Comparison of ENCODE assay signal across 8 mouse cellular contexts in the genomic region with DNA sequence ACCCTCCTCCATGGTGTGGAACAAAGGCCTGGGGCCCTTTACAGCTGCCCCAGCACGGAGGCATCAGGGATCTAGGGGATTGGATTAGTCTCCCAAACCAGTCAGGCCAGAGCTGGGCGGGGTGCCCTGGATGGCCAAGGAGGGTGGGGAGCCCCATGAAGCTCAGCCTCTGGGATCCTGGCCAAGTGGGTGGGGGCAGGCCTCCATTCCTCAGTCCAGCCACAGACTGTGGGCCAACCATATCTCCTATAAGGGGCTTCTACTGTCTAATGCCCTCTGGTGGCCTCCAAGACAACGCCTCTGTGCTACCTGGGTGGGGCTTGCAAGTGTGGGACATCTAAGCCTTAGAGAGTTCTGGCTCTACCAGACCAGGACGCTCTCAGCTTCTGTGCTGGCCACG. TPM values are rescaled to one million over a fixed set of nuclear protein-coding genes. Genes with fewer than 3 reads are reported as not detected.
A peak's percentile ranks its signal among the peaks of the same experiment; 100 is the strongest.
DNase-seq lines count a peak whose midpoint lies in the region; ATAC-seq and TF ChIP-seq lines count a peak whose summit lies in the region.
"Had no signal": no experiment of that assay in that cellular context is flagged by ENCODE, and none has a peak within 500 bp of the region (broad histone marks: within the 10 kb centered on the region; RNA-seq: fewer than 3 reads in every experiment).

No protein-coding gene starts in this region.

- H3K36me3 ChIP-seq in limb, embryonic 13.5 days = peaks cover 15% of the 10 kb centered on the region
- H3K36me3 ChIP-seq in limb, embryonic 10.5 days = peaks cover 8% of the 10 kb centered on the region; the same call in 1 of the 2 replicates
- no peaks in the 10 kb centered on the region for H3K36me3 ChIP-seq in embryonic facial prominence, embryonic 14.5 days (ENCODE audit: control insufficient read depth, insufficient read depth, low read length)
- peaks cover 18% of the 10 kb centered on the region; the same call in 1 of the 2 replicates for H3K36me3 ChIP-seq in hindbrain, postnatal 0 days (ENCODE audit: insufficient read depth, low read length)
- H3K36me3 ChIP-seq in stomach, embryonic 14.5 days (ENCODE audit: control insufficient read depth, insufficient read depth, low read length) = peaks cover 6% of the 10 kb centered on the region

- H3K4me1 ChIP-seq in limb, embryonic 13.5 days = peaks cover 21% of the 10 kb centered on the region
- peaks cover 17% of the 10 kb centered on the region for H3K4me1 ChIP-seq in limb, embryonic 10.5 days
- peaks cover 10% of the 10 kb centered on the region; the same call in 1 of the 2 replicates for H3K4me1 ChIP-seq in embryonic facial prominence, embryonic 14.5 days (ENCODE audit: control insufficient read depth, insufficient read depth, low read length)
- peaks cover 17% of the 10 kb centered on the region for H3K4me1 ChIP-seq in hindbrain, postnatal 0 days (ENCODE audit: insufficient read depth, low read length)
- peaks cover 17% of the 10 kb centered on the region for H3K4me1 ChIP-seq in stomach, embryonic 14.5 days (ENCODE audit: control insufficient read depth, insufficient read depth, low read length)

- WGBS in limb, embryonic 13.5 days = 73% methylated on average over 5 of the region's 5 CpGs
- whole genome bisulfite sequencing in limb, embryonic 10.5 days = 81% methylated on average over 5 of the region's 5 CpGs
- WGBS in embryonic facial prominence, embryonic 14.5 days = 71% methylated on average over 5 of the region's 5 CpGs
- 78% methylated on average over 5 of the region's 5 CpGs for WGBS in hindbrain, postnatal 0 days
- WGBS in stomach, embryonic 14.5 days = 58% methylated on average over 5 of the region's 5 CpGs

- ATAC-seq in limb, embryonic 13.5 days (ENCODE audit: low FRiP score, low read depth) = no peak
- peak; percentile 1; the same call in 1 of the 2 replicates for ATAC-seq in embryonic facial prominence, embryonic 14.5 days (ENCODE audit: low read depth)
- no peak for ATAC-seq in hindbrain, postnatal 0 days
- peak; percentile 42 for ATAC-seq in stomach, embryonic 14.5 days (ENCODE audit: insufficient number of reproducible peaks, insufficient read depth, low FRiP score, low read depth)

- no peak overlapping the region for H3K9ac ChIP-seq in limb, embryonic 13.5 days
- no peak overlapping the region for H3K9ac ChIP-seq in embryonic facial prominence, embryonic 14.5 days (ENCODE audit: low read depth, low read length)
- H3K9ac ChIP-seq in hindbrain, postnatal 0 days (replicated peaks; ENCODE audit: low read length) = 0 out of 2 replicates have a peak overlapping the region, but pooled peaks have one; percentile 70
- H3K9ac ChIP-seq in stomach, embryonic 14.5 days (replicated peaks; ENCODE audit: low read depth, low read length) = no peak overlapping the region

- H3K27me3 ChIP-seq in limb, embryonic 13.5 days = no peaks in the 10 kb centered on the region
- H3K27me3 ChIP-seq in limb, embryonic 10.5 days (ENCODE audit: low read depth, poor library complexity, severe bottlenecking) = no peaks in the 10 kb centered on the region
- H3K27me3 ChIP-seq in embryonic facial prominence, embryonic 14.5 days (replicated peaks; ENCODE audit: control insufficient read depth, insufficient read depth, low read length) = no peaks in the 10 kb centered on the region
- no peaks in the 10 kb centered on the region for H3K27me3 ChIP-seq in hindbrain, postnatal 0 days (ENCODE audit: insufficient read depth, low read length)
- no peaks in the 10 kb centered on the region for H3K27me3 ChIP-seq in stomach, embryonic 14.5 days (ENCODE audit: control insufficient read depth, insufficient read depth, low read length)

- no peak for DNase-seq in limb, embryonic 10.5 days (ENCODE audit: low spot score)
- DNase-seq in embryonic facial prominence, embryonic 14.5 days (ENCODE audit: low spot score) = peak; percentile 71
- DNase-seq in hindbrain, postnatal 0 days (ENCODE audit: low spot score) = no peak
- DNase-seq in layer of hippocampus, postnatal 10 days (ENCODE audit: low spot score in 2 of 2) = no peak
- no peak for DNase-seq in MN1 (ENCODE audit: low spot score)

- no peak overlapping the region for H3K27ac ChIP-seq in limb, embryonic 13.5 days
- H3K27ac ChIP-seq in limb, embryonic 10.5 days = no peak overlapping the region
- no peak overlapping the region for H3K27ac ChIP-seq in embryonic facial prominence, embryonic 14.5 days (replicated peaks; ENCODE audit: low read depth, low read length)
- H3K27ac ChIP-seq in hindbrain, postnatal 0 days = peak overlapping the region; percentile 45; the same call in 1 of the 2 replicates
- H3K27ac ChIP-seq in stomach, embryonic 14.5 days (ENCODE audit: low read length) = no peak overlapping the region

- 0 out of 2 replicates have a peak overlapping the region, but pooled peaks have one; percentile 87 for H3K4me2 ChIP-seq in limb, embryonic 13.5 days (replicated peaks)
- no peak overlapping the region for H3K4me2 ChIP-seq in embryonic facial prominence, embryonic 14.5 days (ENCODE audit: low read depth, low read length)
- no peak overlapping the region for H3K4me2 ChIP-seq in hindbrain, postnatal 0 days (ENCODE audit: low read depth, low read length)
- H3K4me2 ChIP-seq in stomach, embryonic 14.5 days (replicated peaks; ENCODE audit: low read depth, low read length) = no peak overlapping the region

- no peak overlapping the region for H3K4me3 ChIP-seq in limb, embryonic 13.5 days
- H3K4me3 ChIP-seq in limb, embryonic 10.5 days = no peak overlapping the region
- no peak overlapping the region for H3K4me3 ChIP-seq in embryonic facial prominence, embryonic 14.5 days (ENCODE audit: low read depth, low read length)
- no peak overlapping the region for H3K4me3 ChIP-seq in hindbrain, postnatal 0 days (ENCODE audit: low read length)
- no peak overlapping the region for H3K4me3 ChIP-seq in stomach, embryonic 14.5 days (ENCODE audit: low read depth, low read length)

- H3K9me3 ChIP-seq in limb, embryonic 13.5 days = no peaks in the 10 kb centered on the region
- H3K9me3 ChIP-seq in limb, embryonic 10.5 days (replicated peaks) = no peaks in the 10 kb centered on the region
- no peaks in the 10 kb centered on the region for H3K9me3 ChIP-seq in embryonic facial prominence, embryonic 14.5 days (ENCODE audit: control insufficient read depth, low read length)
- no peaks in the 10 kb centered on the region for H3K9me3 ChIP-seq in hindbrain, postnatal 0 days (ENCODE audit: low read length)
- no peaks in the 10 kb centered on the region for H3K9me3 ChIP-seq in stomach, embryonic 14.5 days (ENCODE audit: control insufficient read depth, low read depth, low read length)

- TF ChIP-seq CTCF in hindbrain, postnatal 0 days (IDR thresholded peaks at IDR 0.05; ENCODE audit: low read depth) = peak; percentile 23; the same call in 1 of the 2 replicates

RNA-seq across cellular contexts. Expression of a gene that starts 2.0 kb away (rescaled TPM):
- 35.0 and 37.6 TPM in 2 replicates for polyA plus RNA-seq in limb, embryonic 13.5 days (2015; fragmentation: Nextera tagmentation; extraction: Ambion mirVana)
- polyA plus RNA-seq in limb, embryonic 10.5 days (2016; fragmentation: Nextera tagmentation; extraction: Ambion mirVana) = 10.0 and 14.6 TPM in 2 replicates
- polyA plus RNA-seq in embryonic facial prominence, embryonic 14.5 days (2014; fragmentation: Nextera tagmentation; extraction: Ambion mirVana) = 39.3 and 41.7 TPM in 2 replicates
- 183 and 187 TPM in 2 replicates for total RNA-seq in hindbrain, postnatal 0 days (2014; rRNA removed)
- 141 and 145 TPM in 2 replicates for polyA plus RNA-seq in hindbrain, postnatal 0 days (2015; fragmentation: Nextera tagmentation; extraction: Ambion mirVana)
- 30.3 and 34.2 TPM in 2 replicates for polyA plus RNA-seq in stomach, embryonic 14.5 days (2014; fragmentation: Nextera tagmentation; extraction: Ambion mirVana)
- 10 to 100 TPM; 56.1 to 68.6 TPM for total RNA-seq in layer of hippocampus, postnatal 10 days (2021)

RNA-seq across cellular contexts. Expression of a gene that starts 2.3 kb away (rescaled TPM):
- 2.2 and 2.5 TPM in 2 replicates for polyA plus RNA-seq in limb, embryonic 13.5 days (2015; fragmentation: Nextera tagmentation; extraction: Ambion mirVana)
- 0.30 and 1.1 TPM in 2 replicates for polyA plus RNA-seq in limb, embryonic 10.5 days (2016; fragmentation: Nextera tagmentation; extraction: Ambion mirVana)
- polyA plus RNA-seq in embryonic facial prominence, embryonic 14.5 days (2014; fragmentation: Nextera tagmentation; extraction: Ambion mirVana) = 11.2 and 22.7 TPM in 2 replicates
- total RNA-seq in hindbrain, postnatal 0 days (2014; rRNA removed) = 0.97 and 3.9 TPM in 2 replicates
- 4.1 and 4.8 TPM in 2 replicates for polyA plus RNA-seq in hindbrain, postnatal 0 days (2015; fragmentation: Nextera tagmentation; extraction: Ambion mirVana)
- 7.2 and 9.0 TPM in 2 replicates for polyA plus RNA-seq in stomach, embryonic 14.5 days (2014; fragmentation: Nextera tagmentation; extraction: Ambion mirVana)
- under 1 TPM in 1 of 2 experiments, not detected in 1; 0.60 TPM for total RNA-seq in layer of hippocampus, postnatal 10 days (2021)

RNA-seq across cellular contexts. Expression of a gene that starts 10.9 kb away (rescaled TPM):
- 0.80 and 2.5 TPM in 2 replicates for polyA plus RNA-seq in limb, embryonic 13.5 days (2015; fragmentation: Nextera tagmentation; extraction: Ambion mirVana)
- not detected in 2 replicates for polyA plus RNA-seq in limb, embryonic 10.5 days (2016; fragmentation: Nextera tagmentation; extraction: Ambion mirVana)
- 156 and 191 TPM in 2 replicates for polyA plus RNA-seq in embryonic facial prominence, embryonic 14.5 days (2014; fragmentation: Nextera tagmentation; extraction: Ambion mirVana)
- 1,517 and 2,498 TPM in 2 replicates for total RNA-seq in hindbrain, postnatal 0 days (2014; rRNA removed)
- 2,872 and 3,193 TPM in 2 replicates for polyA plus RNA-seq in hindbrain, postnatal 0 days (2015; fragmentation: Nextera tagmentation; extraction: Ambion mirVana)
- polyA plus RNA-seq in stomach, embryonic 14.5 days (2014; fragmentation: Nextera tagmentation; extraction: Ambion mirVana) = 5.3 and 6.4 TPM in 2 replicates
- 100 to 1,000 TPM; 257 to 743 TPM for total RNA-seq in layer of hippocampus, postnatal 10 days (2021)

RNA-seq across cellular contexts. Expression of a gene that starts 30.4 kb away (rescaled TPM):
- polyA plus RNA-seq in limb, embryonic 13.5 days (2015; fragmentation: Nextera tagmentation; extraction: Ambion mirVana) = 3.3 and 3.8 TPM in 2 replicates
- polyA plus RNA-seq in limb, embryonic 10.5 days (2016; fragmentation: Nextera tagmentation; extraction: Ambion mirVana) = 2.8 and 4.4 TPM in 2 replicates
- 6.4 and 6.9 TPM in 2 replicates for polyA plus RNA-seq in embryonic facial prominence, embryonic 14.5 days (2014; fragmentation: Nextera tagmentation; extraction: Ambion mirVana)
- 84.6 and 94.9 TPM in 2 replicates for total RNA-seq in hindbrain, postnatal 0 days (2014; rRNA removed)
- 10.7 and 12.5 TPM in 2 replicates for polyA plus RNA-seq in hindbrain, postnatal 0 days (2015; fragmentation: Nextera tagmentation; extraction: Ambion mirVana)
- polyA plus RNA-seq in stomach, embryonic 14.5 days (2014; fragmentation: Nextera tagmentation; extraction: Ambion mirVana) = 5.4 and 6.4 TPM in 2 replicates
- 100 to 1,000 TPM; 107 to 118 TPM for total RNA-seq in layer of hippocampus, postnatal 10 days (2021)

RNA-seq across cellular contexts. Expression of a gene that starts 34.8 kb away (rescaled TPM):
- polyA plus RNA-seq in limb, embryonic 13.5 days (2015; fragmentation: Nextera tagmentation; extraction: Ambion mirVana) = not detected in 2 replicates
- polyA plus RNA-seq in limb, embryonic 10.5 days (2016; fragmentation: Nextera tagmentation; extraction: Ambion mirVana) = not detected in 2 replicates
- polyA plus RNA-seq in embryonic facial prominence, embryonic 14.5 days (2014; fragmentation: Nextera tagmentation; extraction: Ambion mirVana) = not detected in 2 replicates
- total RNA-seq in hindbrain, postnatal 0 days (2014; rRNA removed) = not detected in 2 replicates
- not detected in 2 replicates for polyA plus RNA-seq in hindbrain, postnatal 0 days (2015; fragmentation: Nextera tagmentation; extraction: Ambion mirVana)
- polyA plus RNA-seq in stomach, embryonic 14.5 days (2014; fragmentation: Nextera tagmentation; extraction: Ambion mirVana) = not detected in 2 replicates
- not detected for total RNA-seq in layer of hippocampus, postnatal 10 days (2021)
- polyA plus RNA-seq: heart, embryonic 14.5 days had no signal

Comparison
In these comparisons a context has a peak if more than half of its experiments do, and no peak if none do; other contexts are left out.
1. ATAC-seq: peak in embryonic facial prominence, embryonic 14.5 days (single experiment) and stomach, embryonic 14.5 days (single experiment); none in limb, embryonic 13.5 days (single experiment) and hindbrain, postnatal 0 days (single experiment).
2. RNA of a gene that starts 10.9 kb away (polyA plus RNA-seq): 2,872 to 3,193 TPM in hindbrain, postnatal 0 days and 156 to 191 TPM in embryonic facial prominence, embryonic 14.5 days; 5.3 to 6.4 TPM in stomach, embryonic 14.5 days, 0.80 to 2.5 TPM in limb, embryonic 13.5 days and not detected in limb, embryonic 10.5 days; every median in the first group is over 10 times any median in the second.